Mouse (Mus musculus) hindbrain, postnatal 0 days (tissue): ENCODE results near the gene Vmn2r108. TPM values are rescaled to one million over a fixed set of nuclear protein-coding genes. Genes with fewer than 3 reads are reported as not detected.
"Not testable (repeated sequence)": the region's sequence is repeated elsewhere in the genome, so short reads cannot be mapped to it uniquely, and the experiment has no call there.

Source experiments
- ATAC-seq: fragments of 200-750 bp; cut with Nextera tagmentation; 2 replicates; pipeline ENCODE4 v1.8.0; 2017; ENCODE audit warnings: mild to moderate bottlenecking, moderate TSS enrichment, moderate library complexity
- DNase-seq: peaks from one replicate; pipeline ENCODE4 v3.0.0-alpha.2; 2015; ENCODE audit warnings: low spot score
- H3K27ac ChIP-seq: fragments of 300-500 bp; sonication (generic); 2 replicates; pipeline ENCODE4 v1.5.1; 2014; ENCODE audit warnings: mild to moderate bottlenecking
- H3K27me3 ChIP-seq: fragments of 300-500 bp; sonication (generic); 2 replicates; pipeline ENCODE4 v1.6.1; 2014; ENCODE audit warnings: low read length, mixed read lengths; ENCODE audit not compliant: insufficient read depth
- H3K36me3 ChIP-seq: fragments of 300-500 bp; sonication (generic); 2 replicates; pipeline ENCODE4 v1.6.1; 2014; ENCODE audit warnings: low read length, mixed read lengths; ENCODE audit not compliant: insufficient read depth
- H3K4me1 ChIP-seq: fragments of 300-500 bp; sonication (generic); 2 replicates; pipeline ENCODE4 v1.6.1; 2014; ENCODE audit warnings: antibody characterized with exemption, low read length, mixed read lengths; ENCODE audit not compliant: insufficient read depth
- H3K4me2 ChIP-seq: fragments of 300-500 bp; sonication (generic); 2 replicates; pipeline ENCODE4 v1.6.1; 2014; ENCODE audit warnings: low read depth, mild to moderate bottlenecking, low read length, moderate library complexity, mixed read lengths
- H3K4me3 ChIP-seq: fragments of 300-500 bp; sonication (generic); 2 replicates; pipeline ENCODE4 v1.5.1; 2014; ENCODE audit warnings: low read length
- H3K9ac ChIP-seq: fragments of 300-500 bp; sonication (generic); replicated peaks from 2 replicates; pipeline ENCODE4 v1.6.1; 2014; ENCODE audit warnings: mild to moderate bottlenecking, low read length, moderate library complexity, mixed read lengths
- H3K9me3 ChIP-seq: fragments of 300-500 bp; sonication (generic); 2 replicates; pipeline ENCODE4 v1.6.1; 2016; ENCODE audit warnings: low read length, mixed read lengths
- CTCF ChIP-seq: IDR thresholded peaks from 2 replicates; pipeline ENCODE4 v1.5.1; 2016; ENCODE audit warnings: antibody characterized with exemption, control low read depth, low read depth
- WGBS: fragments of 180-500 bp; shearing (Covaris S2); extraction: QIAGEN DNeasy Blood & Tissue Kit; methylation state at CpG from one replicate; pipeline ENCODE4 v1.1.7; 2014; 5-methylcytosine and 5-hydroxymethylcytosine counted together
- polyA plus RNA-seq: library from polyadenylated mRNA; unstranded; fragments of >200 nt; fragmentation: Nextera tagmentation; extraction: Ambion mirVana; gene quantifications from 2 replicates; pipeline ENCODE4 v1.2.1, GENCODE M21; 2015
- total RNA-seq: library from RNA; depleted of rRNA; stranded (reverse); fragments of >200 nt; gene quantifications from 2 replicates; pipeline ENCODE4 v1.2.3, GENCODE M21; 2014; rRNA removed

Vmn2r108 gene
- total RNA-seq (not detected in 2 replicates), polyA plus RNA-seq (not detected in 2 replicates)

- no peak within 1 kb of the TSS for H3K4me3 ChIP-seq
- ATAC-seq = no peak
- H3K36me3 ChIP-seq = no peaks in the 10 kb centered on the region
These were observed at the start of gene Vmn2r108 for GRCm38 (mm10) chr17:20481231-20481630. Gene Vmn2r108, minus strand, starts transcription at chr17:20481331.

GRCm38 (mm10) chr17:20508247-20508646 is 27.1 kb upstream of the Vmn2r108 start:
- H3K36me3 ChIP-seq, H3K27me3 ChIP-seq, H3K4me1 ChIP-seq, H3K4me3 ChIP-seq, DNase-seq, H3K9me3 ChIP-seq, ATAC-seq, H3K9ac ChIP-seq, H3K27ac ChIP-seq, H3K4me2 ChIP-seq: not testable (repeated sequence)

More at GRCm38 (mm10) chr17:20481231-20481630, at the start of gene Vmn2r108:
- Histone ChIP-seq H3K27me3 (no peaks in the 10 kb centered on the region), H3K4me2 (no peak within 1 kb of the TSS), H3K27ac (no peak within 1 kb of the TSS), H3K9me3 (peaks cover 6% of the 10 kb centered on the region; the same call in 1 of the 2 replicates), H3K9ac (no peak within 1 kb of the TSS), H3K4me1 (no peaks in the 10 kb centered on the region)
- TF ChIP-seq CTCF = no peak
- no peak for DNase-seq

- no peak within 1 kb of the TSS for H3K4me2 ChIP-seq
These were observed 16.7 kb upstream of the Vmn2r108 start, which contains the start of gene Vmn1r225 for GRCm38 (mm10) chr17:20497858-20498257. Gene Vmn1r225, plus strand, starts transcription at chr17:20498158.

GRCm38 (mm10) chr17:20473311-20473710 is 7.8 kb downstream of the Vmn2r108 start:
- Histone ChIP-seq H3K9me3 (peaks cover 11% of the 10 kb centered on the region), H3K36me3 (no peaks in the 10 kb centered on the region), H3K27me3 (no peaks in the 10 kb centered on the region), H3K4me3 (no peak overlapping the region), H3K9ac (no peak overlapping the region), H3K4me2 (no peak overlapping the region), H3K27ac (no peak overlapping the region), H3K4me1 (no peaks in the 10 kb centered on the region)
- no peak for ATAC-seq
- 72% methylated on average over 3 of the region's 3 CpGs for WGBS
- TF ChIP-seq CTCF = no peak
- DNase-seq = no peak

More at GRCm38 (mm10) chr17:20497858-20498257, 16.7 kb upstream of the Vmn2r108 start, which contains the start of gene Vmn1r225:
- Histone ChIP-seq H3K9ac (no peak within 1 kb of the TSS), H3K4me1 (no peaks in the 10 kb centered on the region), H3K9me3 (0 out of 2 replicates have a peak, but pooled peaks cover 7% of the 10 kb centered on the region), H3K4me3 (no peak within 1 kb of the TSS), H3K27me3 (no peaks in the 10 kb centered on the region), H3K36me3 (no peaks in the 10 kb centered on the region), H3K27ac (no peak within 1 kb of the TSS)
- DNase-seq (no peak), ATAC-seq (no peak)
- TF ChIP-seq CTCF = no peak

- H3K27ac ChIP-seq = no peak overlapping the region
- no peaks in the 10 kb centered on the region for H3K4me1 ChIP-seq
- H3K36me3 ChIP-seq = no peaks in the 10 kb centered on the region
- H3K9ac ChIP-seq = no peak overlapping the region
- DNase-seq = no peak
- H3K9me3 ChIP-seq = 0 out of 2 replicates have a peak, but pooled peaks cover 8% of the 10 kb centered on the region
- no peak overlapping the region for H3K4me3 ChIP-seq
- H3K4me2 ChIP-seq = no peak overlapping the region
- no peak for TF ChIP-seq CTCF
- no peaks in the 10 kb centered on the region for H3K27me3 ChIP-seq
- no peak for ATAC-seq
These were observed 41.9 kb downstream of the Vmn2r108 start for GRCm38 (mm10) chr17:20439263-20439662.

GRCm38 (mm10) chr17:20413846-20414245 is 67.3 kb downstream of the Vmn2r108 start, which contains the start of gene Vmn1r224:
Gene Vmn1r224, plus strand, starts transcription at chr17:20414146.
- Histone ChIP-seq H3K9ac (no peak within 1 kb of the TSS), H3K36me3 (no peaks in the 10 kb centered on the region), H3K4me3 (no peak within 1 kb of the TSS), H3K27ac (no peak within 1 kb of the TSS), H3K27me3 (no peaks in the 10 kb centered on the region), H3K9me3 (peaks cover 3% of the 10 kb centered on the region; the same call in 1 of the 2 replicates), H3K4me1 (no peaks in the 10 kb centered on the region), H3K4me2 (no peak within 1 kb of the TSS)
- no peak for TF ChIP-seq CTCF
- ATAC-seq = no peak
- DNase-seq = no peak
- 50% methylated on average over 1 of the region's 1 CpGs for WGBS

Other genes with a start within 250 kb of the Vmn2r108 start
- not detected in 2 replicates for gene Vmn2r105, start 246.3 kb downstream of the Vmn2r108 start, total RNA-seq
- gene Vmn2r105, start 246.3 kb downstream of the Vmn2r108 start, polyA plus RNA-seq = not detected in 2 replicates
- gene Vmn2r106, start 195.8 kb downstream of the Vmn2r108 start, total RNA-seq = not detected in 2 replicates
- gene Vmn2r106, start 195.8 kb downstream of the Vmn2r108 start, polyA plus RNA-seq = not detected in 2 replicates
- not detected in 2 replicates for gene Vmn2r107, start 136.1 kb downstream of the Vmn2r108 start, total RNA-seq
- not detected in 2 replicates for gene Vmn2r107, start 136.1 kb downstream of the Vmn2r108 start, polyA plus RNA-seq
- gene Vmn1r224, start 67.2 kb downstream of the Vmn2r108 start, total RNA-seq = not detected in 2 replicates
- not detected in 2 replicates for gene Vmn1r224, start 67.2 kb downstream of the Vmn2r108 start, polyA plus RNA-seq
- not detected in 2 replicates for gene Vmn1r225, start 16.8 kb upstream of the Vmn2r108 start, total RNA-seq
- not detected in 2 replicates for gene Vmn1r225, start 16.8 kb upstream of the Vmn2r108 start, polyA plus RNA-seq
- not detected in 2 replicates for gene Vmn2r109, start 83.4 kb upstream of the Vmn2r108 start, total RNA-seq
- gene Vmn2r109, start 83.4 kb upstream of the Vmn2r108 start, polyA plus RNA-seq = not detected in 2 replicates
- gene Vmn2r110, start 115.1 kb upstream of the Vmn2r108 start, total RNA-seq = not detected in 2 replicates
- gene Vmn2r110, start 115.1 kb upstream of the Vmn2r108 start, polyA plus RNA-seq = 0.01 TPM in 1 of 2 replicates, not detected in the other
- not detected in 2 replicates for gene Fpr-rs3, start 143.5 kb upstream of the Vmn2r108 start, total RNA-seq
- not detected in 2 replicates for gene Fpr-rs3, start 143.5 kb upstream of the Vmn2r108 start, polyA plus RNA-seq
- gene Vmn1r226, start 201.5 kb upstream of the Vmn2r108 start, total RNA-seq = not detected in 2 replicates
- not detected in 2 replicates for gene Vmn1r226, start 201.5 kb upstream of the Vmn2r108 start, polyA plus RNA-seq
- gene Vmn1r227, start 248.5 kb upstream of the Vmn2r108 start, total RNA-seq = not detected in 2 replicates
- not detected in 2 replicates for gene Vmn1r227, start 248.5 kb upstream of the Vmn2r108 start, polyA plus RNA-seq